Mouse (Mus musculus) hindbrain, postnatal 0 days (tissue): Measurements from ENCODE around the gene Cst3. TPM values are rescaled to one million over a fixed set of nuclear protein-coding genes. Genes with fewer than 3 reads are reported as not detected.

ENCODE experiments used
- ATAC-seq: fragments of 200-750 bp; cut with Nextera tagmentation; 2 replicates; pipeline ENCODE4 v1.8.0; 2017; ENCODE audit warnings: mild to moderate bottlenecking, moderate TSS enrichment, moderate library complexity
- DNase-seq: peaks from one replicate; pipeline ENCODE4 v3.0.0-alpha.2; 2015; ENCODE audit warnings: low spot score
- H3K27ac ChIP-seq: fragments of 300-500 bp; sonication (generic); 2 replicates; pipeline ENCODE4 v1.5.1; 2014; ENCODE audit warnings: mild to moderate bottlenecking
- H3K27me3 ChIP-seq: fragments of 300-500 bp; sonication (generic); 2 replicates; pipeline ENCODE4 v1.6.1; 2014; ENCODE audit warnings: low read length, mixed read lengths; ENCODE audit not compliant: insufficient read depth
- H3K36me3 ChIP-seq: fragments of 300-500 bp; sonication (generic); 2 replicates; pipeline ENCODE4 v1.6.1; 2014; ENCODE audit warnings: low read length, mixed read lengths; ENCODE audit not compliant: insufficient read depth
- H3K4me1 ChIP-seq: fragments of 300-500 bp; sonication (generic); 2 replicates; pipeline ENCODE4 v1.6.1; 2014; ENCODE audit warnings: antibody characterized with exemption, low read length, mixed read lengths; ENCODE audit not compliant: insufficient read depth
- H3K4me2 ChIP-seq: fragments of 300-500 bp; sonication (generic); 2 replicates; pipeline ENCODE4 v1.6.1; 2014; ENCODE audit warnings: low read depth, mild to moderate bottlenecking, low read length, moderate library complexity, mixed read lengths
- H3K4me3 ChIP-seq: fragments of 300-500 bp; sonication (generic); 2 replicates; pipeline ENCODE4 v1.5.1; 2014; ENCODE audit warnings: low read length
- H3K9ac ChIP-seq: fragments of 300-500 bp; sonication (generic); replicated peaks from 2 replicates; pipeline ENCODE4 v1.6.1; 2014; ENCODE audit warnings: mild to moderate bottlenecking, low read length, moderate library complexity, mixed read lengths
- H3K9me3 ChIP-seq: fragments of 300-500 bp; sonication (generic); 2 replicates; pipeline ENCODE4 v1.6.1; 2016; ENCODE audit warnings: low read length, mixed read lengths
- CTCF ChIP-seq: IDR thresholded peaks from 2 replicates; pipeline ENCODE4 v1.5.1; 2016; ENCODE audit warnings: antibody characterized with exemption, control low read depth, low read depth
- WGBS: fragments of 180-500 bp; shearing (Covaris S2); extraction: QIAGEN DNeasy Blood & Tissue Kit; methylation state at CpG from one replicate; pipeline ENCODE4 v1.1.7; 2014; 5-methylcytosine and 5-hydroxymethylcytosine counted together
- polyA plus RNA-seq: library from polyadenylated mRNA; unstranded; fragments of >200 nt; fragmentation: Nextera tagmentation; extraction: Ambion mirVana; gene quantifications from 2 replicates; pipeline ENCODE4 v1.2.1, GENCODE M21; 2015
- total RNA-seq: library from RNA; depleted of rRNA; stranded (reverse); fragments of >200 nt; gene quantifications from 2 replicates; pipeline ENCODE4 v1.2.3, GENCODE M21; 2014

The Cst3 gene
- total and polyA plus RNA-seq, 2 experiments from 2014 or later, result 928 to 1,585 TPM

GRCm38 (mm10) chr2:148874617-148875334, 716 bp downstream of the Cst3 start:
- H3K27ac ChIP-seq, result peak overlapping the region; percentile 91
- no peak for TF ChIP-seq CTCF
- H3K4me2 ChIP-seq, result peak overlapping the region; percentile 67
- no peaks in the 10 kb centered on the region for H3K9me3 ChIP-seq
- peaks cover 13% of the 10 kb centered on the region for H3K36me3 ChIP-seq
- no peaks in the 10 kb centered on the region for H3K27me3 ChIP-seq
- peak; percentile 77 for DNase-seq
- peak overlapping the region; percentile 93 for H3K4me3 ChIP-seq
- peaks cover 16% of the 10 kb centered on the region for H3K4me1 ChIP-seq
- ATAC-seq, result peak; percentile 74
- WGBS, result under 1% methylated on average over 34 of the region's 34 CpGs
- H3K9ac ChIP-seq, result peak overlapping the region; percentile 94

DNA sequence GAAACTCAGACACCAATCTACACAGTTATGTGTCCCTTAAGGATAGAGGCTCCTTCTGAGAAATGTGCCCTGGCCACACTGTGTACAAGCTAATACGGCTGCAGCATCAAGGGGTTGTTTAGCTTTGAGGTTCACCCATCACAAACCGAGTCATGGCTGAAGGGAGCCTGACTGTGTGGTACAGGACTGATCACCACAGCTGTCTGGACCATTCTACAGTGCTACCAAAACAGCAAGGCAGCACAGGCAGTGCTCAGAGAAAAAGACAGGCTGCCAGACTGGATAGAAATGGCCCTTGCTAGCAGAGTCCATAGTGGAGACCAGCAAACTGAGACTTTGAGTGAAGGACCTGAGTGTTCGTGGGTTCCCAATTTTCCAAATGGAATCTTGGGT, 1.3 kb downstream of the Cst3 start:
- WGBS, result 38% methylated on average over 3 of the region's 3 CpGs
- Histone ChIP-seq H3K9ac (peak overlapping the region; percentile 94), H3K4me2 (peak overlapping the region; percentile 67), H3K36me3 (peaks cover 13% of the 10 kb centered on the region), H3K27me3 (no peaks in the 10 kb centered on the region), H3K9me3 (no peaks in the 10 kb centered on the region), H3K4me3 (peak overlapping the region; percentile 93), H3K4me1 (peaks cover 16% of the 10 kb centered on the region), H3K27ac (peak overlapping the region; percentile 91; the same call in 1 of the 2 replicates)
- TF ChIP-seq CTCF, result no peak
- ATAC-seq (peak; percentile 11; the same call in 1 of the 2 replicates), DNase-seq (no peak)

DNA sequence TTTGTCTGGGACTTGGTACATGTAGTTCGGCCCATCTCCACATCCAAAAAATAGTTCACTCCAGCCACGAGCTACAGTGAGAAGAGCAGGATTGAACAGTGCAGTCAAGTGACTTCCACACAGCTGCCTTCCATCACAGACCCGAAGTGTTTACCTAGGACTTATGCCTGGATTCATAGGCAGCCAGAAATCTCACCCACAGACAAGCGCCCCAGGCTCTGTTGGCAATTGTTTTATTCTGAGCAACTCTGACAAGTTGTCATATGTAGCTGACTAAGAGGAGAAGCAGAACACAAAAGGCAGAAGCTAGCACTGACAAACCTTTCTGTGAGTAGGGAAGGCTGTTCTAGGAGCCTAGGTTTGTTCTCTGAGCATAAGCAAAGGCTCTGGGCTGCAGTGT, 2.6 kb downstream of the Cst3 start:
- Histone ChIP-seq H3K9ac (peak overlapping the region; percentile 94; the same call in 1 of the 2 replicates), H3K4me1 (peaks cover 16% of the 10 kb centered on the region), H3K4me2 (peak overlapping the region; percentile 67), H3K36me3 (peaks cover 13% of the 10 kb centered on the region), H3K4me3 (peak overlapping the region; percentile 93), H3K27me3 (no peaks in the 10 kb centered on the region), H3K9me3 (no peaks in the 10 kb centered on the region), H3K27ac (peak overlapping the region; percentile 45)
- DNase-seq, result no peak
- WGBS, result 67% methylated on average over 4 of the region's 4 CpGs
- no peak for TF ChIP-seq CTCF
- ATAC-seq, result no peak

- no peak overlapping the region for H3K4me2 ChIP-seq
- no peak for TF ChIP-seq CTCF
- peaks cover 13% of the 10 kb centered on the region for H3K36me3 ChIP-seq
- WGBS, result 85% methylated on average over 3 of the region's 3 CpGs
- no peak overlapping the region for H3K4me3 ChIP-seq
- H3K27me3 ChIP-seq, result no peaks in the 10 kb centered on the region
- no peak overlapping the region for H3K9ac ChIP-seq
- DNase-seq (no peak), ATAC-seq (no peak)
- peaks cover 16% of the 10 kb centered on the region for H3K4me1 ChIP-seq
- H3K9me3 ChIP-seq, result no peaks in the 10 kb centered on the region
- no peak overlapping the region for H3K27ac ChIP-seq
Observed at GRCm38 (mm10) chr2:148870526-148870925, 5.0 kb downstream of the Cst3 start.

GRCm38 (mm10) chr2:148868959-148869358, 6.5 kb downstream of the Cst3 start:
- H3K9ac ChIP-seq, result no peak overlapping the region
- no peaks in the 10 kb centered on the region for H3K27me3 ChIP-seq
- no peak overlapping the region for H3K4me3 ChIP-seq
- H3K4me1 ChIP-seq, result peaks cover 12% of the 10 kb centered on the region
- no peaks in the 10 kb centered on the region for H3K9me3 ChIP-seq
- no peak overlapping the region for H3K4me2 ChIP-seq
- 67% methylated on average over 1 of the region's 1 CpGs for WGBS
- DNase-seq, result no peak
- TF ChIP-seq CTCF, result no peak
- peaks cover 13% of the 10 kb centered on the region for H3K36me3 ChIP-seq
- no peak overlapping the region for H3K27ac ChIP-seq
- ATAC-seq, result no peak

GRCm38 (mm10) chr2:148864966-148865365, 10.5 kb downstream of the Cst3 start, which contains the start of gene 9230104L09Rik:
9230104L09Rik (minus strand) TSS chr2:148865038.
- Histone ChIP-seq H3K9me3 (no peaks in the 10 kb centered on the region), H3K27ac (no peak within 1 kb of the TSS), H3K4me1 (no peaks in the 10 kb centered on the region), H3K27me3 (no peaks in the 10 kb centered on the region), H3K4me3 (no peak within 1 kb of the TSS), H3K36me3 (no peaks in the 10 kb centered on the region), H3K9ac (no peak within 1 kb of the TSS), H3K4me2 (no peak within 1 kb of the TSS)
- ATAC-seq (no peak), DNase-seq (no peak)
- WGBS, result 68% methylated on average over 2 of the region's 2 CpGs
- no peak for TF ChIP-seq CTCF

- DNase-seq, result peak; percentile 31
Observed at GRCm38 (mm10) chr2:148861693-148862092, 13.8 kb downstream of the Cst3 start.

More at GRCm38 (mm10) chr2:148861693-148862092, 13.8 kb downstream of the Cst3 start:
- TF ChIP-seq CTCF, result no peak
- ATAC-seq, result peak; percentile 67; the same call in 1 of the 2 replicates
- Histone ChIP-seq H3K4me1 (no peaks in the 10 kb centered on the region), H3K27ac (no peak overlapping the region), H3K4me3 (no peak overlapping the region), H3K9ac (no peak overlapping the region), H3K36me3 (no peaks in the 10 kb centered on the region), H3K9me3 (no peaks in the 10 kb centered on the region), H3K27me3 (no peaks in the 10 kb centered on the region), H3K4me2 (no peak overlapping the region)
